Comparison of ENCODE assay signal across 8 mouse cellular contexts in genomic region chr3:30600717-30601116, GRCm38 (mm10). TPM values are rescaled to one million over a fixed set of nuclear protein-coding genes. Genes with fewer than 3 reads are reported as not detected.
DNase-seq lines count a peak whose midpoint lies in the region; ATAC-seq lines count a peak whose summit lies in the region.

No protein-coding gene starts in this region.

- 0 out of 2 replicates have a peak, but pooled peaks have one; percentile 0 for ATAC-seq in forebrain, embryonic 15.5 days (replicated peaks)
- ATAC-seq in inflammation-experienced regulatory T-cells, adult 6 months = peak; percentile 1
- ATAC-seq in limb, embryonic 12.5 days (ENCODE audit: insufficient number of reproducible peaks, insufficient read depth, low FRiP score, low TSS enrichment, low read depth) = no peak
- ATAC-seq in midbrain, embryonic 16.5 days = no peak

- WGBS in forebrain, embryonic 15.5 days = under 1% methylated on average over 14 of the region's 14 CpGs
- under 1% methylated on average over 14 of the region's 14 CpGs for WGBS in limb, embryonic 12.5 days
- WGBS in midbrain, embryonic 16.5 days = under 1% methylated on average over 14 of the region's 14 CpGs

- H3K9me3 ChIP-seq in forebrain, embryonic 15.5 days = no peaks in the 10 kb centered on the region
- no peaks in the 10 kb centered on the region for H3K9me3 ChIP-seq in limb, embryonic 12.5 days
- no peaks in the 10 kb centered on the region for H3K9me3 ChIP-seq in midbrain, embryonic 16.5 days (replicated peaks; ENCODE audit: control insufficient read depth, low read length, poor library complexity, severe bottlenecking)

- peak; percentile 24 for DNase-seq in ovary, postnatal 36 days (ENCODE audit: low spot score)
- no peak for DNase-seq in ovary, postnatal 10 days (ENCODE audit: low spot score)
- peak; percentile 42 for DNase-seq in thymus, postnatal 14 days

- no peaks in the 10 kb centered on the region for H3K4me1 ChIP-seq in brown adipose tissue, adult 24 weeks (ENCODE audit: control insufficient read depth, insufficient read depth, insufficient read length, low read length)
- H3K4me1 ChIP-seq in forebrain, embryonic 15.5 days = peaks cover 30% of the 10 kb centered on the region
- peaks cover 21% of the 10 kb centered on the region for H3K4me1 ChIP-seq in limb, embryonic 12.5 days (replicated peaks)
- peaks cover 26% of the 10 kb centered on the region for H3K4me1 ChIP-seq in midbrain, embryonic 16.5 days (ENCODE audit: control insufficient read depth, insufficient read depth, low read length)

- H3K9ac ChIP-seq in forebrain, embryonic 15.5 days (replicated peaks) = peak overlapping the region; percentile 41
- peak overlapping the region; percentile 57 for H3K9ac ChIP-seq in limb, embryonic 12.5 days (replicated peaks)
- peak overlapping the region; percentile 23; the same call in 1 of the 2 replicates for H3K9ac ChIP-seq in midbrain, embryonic 16.5 days (ENCODE audit: low read depth, low read length)

- no peak overlapping the region for H3K27ac ChIP-seq in brown adipose tissue, adult 24 weeks (replicated peaks; ENCODE audit: low read depth, low read length)
- H3K27ac ChIP-seq in forebrain, embryonic 15.5 days (replicated peaks) = peak overlapping the region; percentile 78
- H3K27ac ChIP-seq in limb, embryonic 12.5 days = peak overlapping the region; percentile 74
- peak overlapping the region; percentile 60 for H3K27ac ChIP-seq in midbrain, embryonic 16.5 days (ENCODE audit: low read length)

- H3K36me3 ChIP-seq in forebrain, embryonic 15.5 days = peaks cover 9% of the 10 kb centered on the region; the same call in 1 of the 2 replicates
- H3K36me3 ChIP-seq in limb, embryonic 12.5 days = peaks cover 16% of the 10 kb centered on the region
- H3K36me3 ChIP-seq in midbrain, embryonic 16.5 days (ENCODE audit: control insufficient read depth, insufficient read depth, low read length) = no peaks in the 10 kb centered on the region; the same call in 1 of the 2 replicates

- peak overlapping the region; percentile 75 for H3K4me2 ChIP-seq in forebrain, embryonic 15.5 days (replicated peaks)
- H3K4me2 ChIP-seq in limb, embryonic 12.5 days = peak overlapping the region; percentile 82
- H3K4me2 ChIP-seq in midbrain, embryonic 16.5 days (ENCODE audit: low read length) = peak overlapping the region; percentile 62

- H3K27me3 ChIP-seq in forebrain, embryonic 15.5 days = no peaks in the 10 kb centered on the region
- H3K27me3 ChIP-seq in limb, embryonic 12.5 days = peaks cover 6% of the 10 kb centered on the region; the same call in 1 of the 2 replicates
- peaks cover 4% of the 10 kb centered on the region; the same call in 1 of the 2 replicates for H3K27me3 ChIP-seq in midbrain, embryonic 16.5 days (ENCODE audit: control insufficient read depth, insufficient read depth, low read depth, low read length)

- H3K4me3 ChIP-seq in brown adipose tissue, adult 24 weeks (ENCODE audit: insufficient read depth, low read depth, low read length) = peak overlapping the region; percentile 63
- peak overlapping the region; percentile 90 for H3K4me3 ChIP-seq in forebrain, embryonic 15.5 days
- H3K4me3 ChIP-seq in limb, embryonic 12.5 days (replicated peaks) = peak overlapping the region; percentile 88
- peak overlapping the region; percentile 43 for H3K4me3 ChIP-seq in midbrain, embryonic 16.5 days (ENCODE audit: low read depth, low read length)

RNA-seq across cellular contexts. Expression of gene Actrt3, which starts 1.0 kb away (rescaled TPM):
- polyA plus RNA-seq in brown adipose tissue, adult 24 weeks (2012; ENCODE audit: insufficient read depth, insufficient read length, missing spikeins) = not detected in 2 replicates
- 0.11 and 0.22 TPM in 2 replicates for polyA plus RNA-seq in forebrain, embryonic 15.5 days (2015; fragmentation: Nextera tagmentation; extraction: Ambion mirVana)
- under 1 TPM; 0.23 to 0.58 (median 0.24) TPM for polyA plus RNA-seq in inflammation-experienced regulatory T-cells, adult 6 months (2017; shearing (Covaris generic))
- 0.10 TPM in 1 of 2 replicates, not detected in the other for polyA plus RNA-seq in limb, embryonic 12.5 days (2016; fragmentation: Nextera tagmentation; extraction: Ambion mirVana)
- 0.37 and 0.41 TPM in 2 replicates for polyA plus RNA-seq in midbrain, embryonic 16.5 days (2015; fragmentation: Nextera tagmentation; extraction: Ambion mirVana)

RNA-seq across cellular contexts. Expression of gene Mynn, which starts 1.1 kb away (rescaled TPM):
- 7.3 and 11.2 TPM in 2 replicates for polyA plus RNA-seq in brown adipose tissue, adult 24 weeks (2012; ENCODE audit: insufficient read depth, insufficient read length, missing spikeins)
- polyA plus RNA-seq in forebrain, embryonic 15.5 days (2015; fragmentation: Nextera tagmentation; extraction: Ambion mirVana) = 39.6 TPM in 2 replicates
- 10 to 100 TPM; 34.9 to 43.8 (median 36.9) TPM for polyA plus RNA-seq in inflammation-experienced regulatory T-cells, adult 6 months (2017; shearing (Covaris generic))
- polyA plus RNA-seq in limb, embryonic 12.5 days (2016; fragmentation: Nextera tagmentation; extraction: Ambion mirVana) = 36.3 and 37.9 TPM in 2 replicates
- 29.6 and 31.4 TPM in 2 replicates for polyA plus RNA-seq in midbrain, embryonic 16.5 days (2015; fragmentation: Nextera tagmentation; extraction: Ambion mirVana)

RNA-seq across cellular contexts. Expression of gene Lrriq4, which starts 43.6 kb away (rescaled TPM):
- polyA plus RNA-seq in brown adipose tissue, adult 24 weeks (2012; ENCODE audit: insufficient read depth, insufficient read length, missing spikeins) = not detected in 2 replicates
- polyA plus RNA-seq in forebrain, embryonic 15.5 days (2015; fragmentation: Nextera tagmentation; extraction: Ambion mirVana) = not detected in 2 replicates
- polyA plus RNA-seq in inflammation-experienced regulatory T-cells, adult 6 months (2017; shearing (Covaris generic)) = not detected
- not detected in 2 replicates for polyA plus RNA-seq in limb, embryonic 12.5 days (2016; fragmentation: Nextera tagmentation; extraction: Ambion mirVana)
- not detected in 2 replicates for polyA plus RNA-seq in midbrain, embryonic 16.5 days (2015; fragmentation: Nextera tagmentation; extraction: Ambion mirVana)

RNA-seq across cellular contexts. Expression of gene Lrrc34, which starts 47.0 kb away (rescaled TPM):
- polyA plus RNA-seq in brown adipose tissue, adult 24 weeks (2012; ENCODE audit: insufficient read depth, insufficient read length, missing spikeins) = not detected in 2 replicates
- polyA plus RNA-seq in forebrain, embryonic 15.5 days (2015; fragmentation: Nextera tagmentation; extraction: Ambion mirVana) = 0.88 and 1.9 TPM in 2 replicates
- polyA plus RNA-seq in inflammation-experienced regulatory T-cells, adult 6 months (2017; shearing (Covaris generic)) = under 1 TPM in 2 of 3 experiments, not detected in 1; 0.42 to 0.44 TPM
- 1.5 and 1.7 TPM in 2 replicates for polyA plus RNA-seq in limb, embryonic 12.5 days (2016; fragmentation: Nextera tagmentation; extraction: Ambion mirVana)
- polyA plus RNA-seq in midbrain, embryonic 16.5 days (2015; fragmentation: Nextera tagmentation; extraction: Ambion mirVana) = 1.7 and 1.9 TPM in 2 replicates

RNA-seq across cellular contexts. Expression of gene Mecom, which starts 52.9 kb away (rescaled TPM):
- 6.1 and 9.2 TPM in 2 replicates for polyA plus RNA-seq in brown adipose tissue, adult 24 weeks (2012; ENCODE audit: insufficient read depth, insufficient read length, missing spikeins)
- 2.2 and 2.4 TPM in 2 replicates for polyA plus RNA-seq in forebrain, embryonic 15.5 days (2015; fragmentation: Nextera tagmentation; extraction: Ambion mirVana)
- polyA plus RNA-seq in inflammation-experienced regulatory T-cells, adult 6 months (2017; shearing (Covaris generic)) = not detected
- 187 TPM in 2 replicates for polyA plus RNA-seq in limb, embryonic 12.5 days (2016; fragmentation: Nextera tagmentation; extraction: Ambion mirVana)
- 4.0 and 5.3 TPM in 2 replicates for polyA plus RNA-seq in midbrain, embryonic 16.5 days (2015; fragmentation: Nextera tagmentation; extraction: Ambion mirVana)

Comparison
In these comparisons a context has a peak if more than half of its experiments do, and no peak if none do; other contexts are left out.
1. ATAC-seq: peak in forebrain, embryonic 15.5 days (single experiment) and inflammation-experienced regulatory T-cells, adult 6 months (single experiment); none in limb, embryonic 12.5 days (single experiment) and midbrain, embryonic 16.5 days (single experiment).
2. Peak in every context shown above with its lines, with median percentiles within 50 percentile points of each other: H3K4me3 ChIP-seq, H3K4me2 ChIP-seq and H3K9ac ChIP-seq.